Mouse (Mus musculus) kidney, embryonic 15.5 days (tissue): ENCODE measurements at regions not wholly inside any gene's neighbourhood (a gene's known extent, or its start where the extent isn't known, plus 50 kb on each side); places are given as distances from the start of the nearest gene placed in this dataset.

Source experiments
- ATAC-seq: fragments of 200-750 bp; cut with Nextera tagmentation; replicated peaks from 2 replicates; pipeline ENCODE4 v1.8.0; 2017; ENCODE audit warnings: moderate TSS enrichment; ENCODE audit not compliant: low FRiP score
- H3K27ac ChIP-seq: fragments of 300-500 bp; sonication (generic); 2 replicates; pipeline ENCODE4 v1.5.1; 2015; ENCODE audit warnings: mild to moderate bottlenecking, inconsistent platforms
- H3K27me3 ChIP-seq: fragments of 300-500 bp; sonication (generic); 2 replicates; pipeline ENCODE4 v1.6.1; 2015; ENCODE audit warnings: inconsistent platforms
- H3K36me3 ChIP-seq: fragments of 300-500 bp; sonication (generic); 2 replicates; pipeline ENCODE4 v1.6.1; 2015; ENCODE audit warnings: inconsistent platforms
- H3K4me1 ChIP-seq: fragments of 300-500 bp; sonication (generic); 2 replicates; pipeline ENCODE4 v1.6.1; 2015; ENCODE audit warnings: inconsistent platforms
- H3K4me2 ChIP-seq: fragments of 300-500 bp; sonication (generic); 2 replicates; pipeline ENCODE4 v1.6.1; 2015; ENCODE audit warnings: moderate library complexity, mild to moderate bottlenecking, inconsistent platforms
- H3K4me3 ChIP-seq: fragments of 300-500 bp; sonication (generic); replicated peaks from 2 replicates; pipeline ENCODE4 v1.5.1; 2015; ENCODE audit warnings: mild to moderate bottlenecking, inconsistent platforms
- H3K9ac ChIP-seq: fragments of 300-500 bp; sonication (generic); 2 replicates; pipeline ENCODE4 v1.6.1; 2015; ENCODE audit warnings: mild to moderate bottlenecking, inconsistent platforms
- H3K9me3 ChIP-seq: fragments of 300-500 bp; sonication (generic); replicated peaks from 2 replicates; pipeline ENCODE4 v1.6.1; 2016; ENCODE audit warnings: inconsistent platforms
- WGBS: fragments of 180-500 bp; shearing (Covaris S2); methylation state at CpG from one replicate; pipeline ENCODE4 v1.1.7; 2015; ENCODE audit warnings: mixed read lengths; 5-methylcytosine and 5-hydroxymethylcytosine counted together

DNA sequence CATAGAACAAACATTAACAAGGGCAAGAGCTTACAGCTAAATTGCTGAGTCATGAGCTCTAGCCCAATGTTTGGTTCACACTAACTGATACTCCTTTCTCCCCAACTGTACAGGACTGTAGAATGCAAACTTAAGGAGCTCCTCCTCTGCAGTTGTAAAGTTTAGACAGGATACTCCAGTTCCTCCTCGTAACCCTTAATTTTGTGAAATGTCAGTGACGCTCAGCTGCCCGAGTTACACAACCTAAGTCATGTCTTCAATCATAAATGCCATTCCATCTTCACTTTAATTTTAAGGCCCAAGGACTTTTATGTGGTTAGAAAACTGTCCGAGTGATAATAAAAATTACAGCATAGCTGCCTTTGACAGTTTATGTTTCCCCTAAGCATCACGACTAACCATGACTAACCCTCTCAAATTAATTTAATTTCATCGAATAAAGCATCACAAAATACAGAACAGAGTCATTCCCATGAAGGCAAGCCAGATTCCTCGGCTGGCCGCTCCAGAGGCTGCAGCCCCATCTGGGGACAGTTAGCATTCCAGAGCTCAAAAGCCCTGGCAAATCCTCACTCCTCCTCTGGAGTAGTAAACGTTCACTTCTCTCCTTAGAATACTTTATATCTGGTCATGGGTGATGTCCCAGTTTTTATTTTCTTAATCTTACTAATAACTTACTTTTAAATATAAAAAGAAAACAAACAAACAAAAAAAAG is 200.9 kb upstream of the Tll1 start:
- WGBS = 41% methylated on average over 9 of the region's 9 CpGs
- no peak for ATAC-seq
- no peaks in the 10 kb centered on the region for H3K4me1 ChIP-seq
- H3K27me3 ChIP-seq = no peaks in the 10 kb centered on the region
- no peaks in the 10 kb centered on the region for H3K9me3 ChIP-seq
- H3K36me3 ChIP-seq = no peaks in the 10 kb centered on the region
- H3K4me3 ChIP-seq = no peak overlapping the region
- H3K27ac ChIP-seq = no peak overlapping the region
- no peak overlapping the region for H3K4me2 ChIP-seq
- no peak overlapping the region for H3K9ac ChIP-seq

DNA sequence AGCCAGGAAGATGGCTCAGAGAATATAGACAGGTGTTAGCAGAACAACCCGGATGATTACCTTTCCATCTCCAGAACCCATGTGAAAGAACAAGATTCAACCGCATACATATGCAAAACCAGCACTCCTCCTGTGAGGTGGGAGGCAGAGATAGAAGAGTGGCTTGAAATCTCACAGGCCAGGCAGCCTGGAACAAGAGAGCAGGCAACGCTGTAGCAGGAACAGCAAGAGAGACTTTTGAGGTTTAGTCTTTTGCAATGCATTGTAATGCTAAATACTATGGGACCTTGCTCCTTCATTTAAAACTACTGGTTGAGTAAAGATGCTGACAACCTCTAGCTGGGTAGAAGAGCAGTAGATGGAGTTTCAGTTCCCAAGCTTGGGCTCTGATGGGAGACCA is 193.5 kb upstream of the Tll1 start:
- no peaks in the 10 kb centered on the region for H3K9me3 ChIP-seq
- H3K27me3 ChIP-seq = no peaks in the 10 kb centered on the region
- H3K4me2 ChIP-seq = no peak overlapping the region
- H3K9ac ChIP-seq = no peak overlapping the region
- ATAC-seq = no peak
- H3K36me3 ChIP-seq = no peaks in the 10 kb centered on the region
- no peak overlapping the region for H3K27ac ChIP-seq
- no peak overlapping the region for H3K4me3 ChIP-seq
- WGBS = 71% methylated on average over 3 of the region's 3 CpGs
- H3K4me1 ChIP-seq = 0 out of 2 replicates have a peak, but pooled peaks cover 3% of the 10 kb centered on the region

DNA sequence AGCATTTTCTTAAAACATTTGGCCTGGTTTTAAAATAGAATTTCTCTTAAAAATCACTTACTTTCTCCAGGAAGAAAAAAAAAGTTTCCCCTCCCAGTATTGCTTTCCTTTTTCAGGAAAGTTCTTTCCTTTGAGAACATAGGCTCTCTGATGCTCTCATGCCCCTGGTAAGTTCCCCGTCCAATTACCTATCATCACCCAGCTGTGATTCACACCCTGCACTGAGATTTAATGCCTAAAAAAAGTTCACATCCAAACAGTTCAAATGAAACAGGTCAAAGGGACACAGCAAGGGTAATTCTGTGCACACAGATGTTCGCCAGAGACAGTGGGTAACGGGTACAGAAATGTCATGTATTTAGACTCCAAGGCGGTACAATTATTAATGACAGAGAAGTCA is 191.8 kb upstream of the Tll1 start:
- no peak for ATAC-seq
- H3K4me2 ChIP-seq = no peak overlapping the region
- no peaks in the 10 kb centered on the region for H3K27me3 ChIP-seq

DNA sequence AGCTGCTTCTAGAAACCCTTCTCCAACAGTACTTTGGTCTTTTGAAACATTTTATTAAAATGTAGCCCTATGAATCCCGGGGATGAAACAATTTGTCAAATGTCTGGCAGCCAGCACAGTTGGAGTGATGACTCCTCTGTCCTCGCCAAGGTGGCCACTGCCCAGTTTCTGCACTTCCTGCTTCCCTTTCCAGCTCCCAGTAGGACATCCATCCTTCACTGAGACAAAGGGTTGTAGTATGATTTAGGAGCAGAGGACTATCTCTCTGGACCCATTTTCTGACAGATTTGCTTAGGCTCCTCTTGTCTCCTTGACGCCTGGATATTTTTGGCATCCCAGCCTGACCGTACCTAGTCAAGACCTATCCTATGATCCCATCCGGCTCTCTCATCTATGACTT is 189.7 kb upstream of the Tll1 start:
- H3K4me2 ChIP-seq = no peak overlapping the region
- no peak for ATAC-seq
- no peaks in the 10 kb centered on the region for H3K36me3 ChIP-seq
- 0 out of 2 replicates have a peak, but pooled peaks cover 3% of the 10 kb centered on the region for H3K4me1 ChIP-seq
- H3K4me3 ChIP-seq = no peak overlapping the region
- no peak overlapping the region for H3K27ac ChIP-seq
- H3K9me3 ChIP-seq = no peaks in the 10 kb centered on the region
- 84% methylated on average over 5 of the region's 5 CpGs for WGBS
- H3K9ac ChIP-seq = no peak overlapping the region
- no peaks in the 10 kb centered on the region for H3K27me3 ChIP-seq

More for the DNA sequence above, 191.8 kb upstream of the Tll1 start:
- Histone ChIP-seq H3K9ac (no peak overlapping the region), H3K27ac (no peak overlapping the region), H3K4me1 (0 out of 2 replicates have a peak, but pooled peaks cover 3% of the 10 kb centered on the region), H3K4me3 (no peak overlapping the region), H3K36me3 (no peaks in the 10 kb centered on the region), H3K9me3 (no peaks in the 10 kb centered on the region)
- 31% methylated on average over 4 of the region's 4 CpGs for WGBS

DNA sequence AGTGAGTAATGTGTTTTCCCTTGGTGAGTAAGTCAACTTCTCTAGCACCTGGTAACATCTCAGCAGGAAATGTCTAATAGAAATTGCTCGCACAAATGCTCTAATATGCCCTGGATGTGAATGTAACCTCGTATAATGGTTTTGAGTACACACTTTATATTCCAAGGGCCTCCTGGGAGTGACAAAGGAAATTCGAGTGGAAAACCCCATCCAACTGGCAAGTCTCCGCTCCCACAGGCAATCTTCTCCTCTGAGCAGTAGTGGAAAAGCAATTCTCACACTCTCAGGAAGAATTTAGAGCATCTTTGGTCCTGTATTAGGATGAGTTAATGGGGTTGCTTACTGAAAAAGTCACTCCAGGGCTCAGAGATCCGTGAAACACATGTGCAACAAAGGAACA is 183.4 kb upstream of the Tll1 start:
- Histone ChIP-seq H3K27me3 (no peaks in the 10 kb centered on the region), H3K4me3 (no peak overlapping the region), H3K36me3 (no peaks in the 10 kb centered on the region), H3K4me1 (no peaks in the 10 kb centered on the region), H3K4me2 (no peak overlapping the region), H3K9me3 (no peaks in the 10 kb centered on the region), H3K9ac (no peak overlapping the region), H3K27ac (no peak overlapping the region)
- 71% methylated on average over 5 of the region's 5 CpGs for WGBS
- no peak for ATAC-seq

DNA sequence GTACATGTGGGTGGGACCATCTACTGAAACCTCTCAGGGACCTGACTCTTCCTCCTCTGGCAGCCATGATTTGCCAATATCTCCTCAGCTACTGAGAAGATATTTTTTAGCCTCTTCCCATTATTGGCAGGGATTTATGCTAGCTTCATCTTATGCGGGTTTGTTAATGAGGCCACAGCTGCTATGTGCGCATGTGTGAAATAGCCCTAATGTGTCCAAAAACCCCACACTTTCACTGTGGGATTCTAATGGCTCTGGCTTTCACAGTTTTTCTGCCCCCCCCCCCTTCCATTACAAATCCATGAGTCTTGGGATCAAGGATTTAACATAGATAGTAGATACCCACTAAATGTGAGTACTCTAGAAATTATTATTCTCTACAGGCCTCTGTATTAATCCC is 182.2 kb upstream of the Tll1 start:
- Histone ChIP-seq H3K4me3 (no peak overlapping the region), H3K9ac (no peak overlapping the region), H3K4me1 (no peaks in the 10 kb centered on the region), H3K36me3 (no peaks in the 10 kb centered on the region), H3K4me2 (no peak overlapping the region), H3K27ac (no peak overlapping the region), H3K27me3 (no peaks in the 10 kb centered on the region), H3K9me3 (no peaks in the 10 kb centered on the region)
- 94% methylated on average over 2 of the region's 2 CpGs for WGBS
- no peak for ATAC-seq

DNA sequence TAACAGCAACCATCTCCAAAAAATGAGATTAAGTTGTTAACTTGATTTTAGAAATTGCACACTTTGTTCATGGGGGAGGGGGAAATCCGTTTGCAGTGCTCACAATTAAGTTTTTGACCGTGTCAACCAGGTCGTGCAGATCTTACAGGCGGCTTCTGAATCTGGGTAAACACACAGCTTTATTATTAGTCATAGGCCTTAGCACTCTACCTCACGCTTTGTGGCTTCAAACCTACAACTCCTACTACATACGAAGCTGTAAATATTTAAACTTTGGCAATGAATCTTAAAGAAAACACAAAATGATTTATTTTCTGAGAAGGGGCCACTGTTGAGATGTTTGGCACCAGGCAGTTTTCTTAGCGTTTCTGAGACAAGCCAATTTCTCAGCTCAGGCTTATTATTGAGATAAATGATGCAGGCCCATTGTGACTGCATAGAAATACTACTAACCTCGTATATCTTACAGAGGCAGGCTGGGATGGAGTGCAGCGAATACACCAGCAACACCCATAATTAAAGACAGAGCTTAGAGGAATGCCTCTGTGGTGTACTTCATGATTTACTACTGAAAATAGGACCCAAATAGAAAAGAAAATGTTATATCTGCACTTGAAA is 173.8 kb upstream of the Tll1 start:
- H3K27me3 ChIP-seq = no peaks in the 10 kb centered on the region
- H3K36me3 ChIP-seq = no peaks in the 10 kb centered on the region
- H3K4me2 ChIP-seq = no peak overlapping the region
- 58% methylated on average over 9 of the region's 9 CpGs for WGBS
- H3K9ac ChIP-seq = no peak overlapping the region
- H3K4me1 ChIP-seq = no peaks in the 10 kb centered on the region
- H3K4me3 ChIP-seq = no peak overlapping the region
- ATAC-seq = peak; percentile 49; the same call in 1 of the 2 replicates
- no peaks in the 10 kb centered on the region for H3K9me3 ChIP-seq
- no peak overlapping the region for H3K27ac ChIP-seq

DNA sequence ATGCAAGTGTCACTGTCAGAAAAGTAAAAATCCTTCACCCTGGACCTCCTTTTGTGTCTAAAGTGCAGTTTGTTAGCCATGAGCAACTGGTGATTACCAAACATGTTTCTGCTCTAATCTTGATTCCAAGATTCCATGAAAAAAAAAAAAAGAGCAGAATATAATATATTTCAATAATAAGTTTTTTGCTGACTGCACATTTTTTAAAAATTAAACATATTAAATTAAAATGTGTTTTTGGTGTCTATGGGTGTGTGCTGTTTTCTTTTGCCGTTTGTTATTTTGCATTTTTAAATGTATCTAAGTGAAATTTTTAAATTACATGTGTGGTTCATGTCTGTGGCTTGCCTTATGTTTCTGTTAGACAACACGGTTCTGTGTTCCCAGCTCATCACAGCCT is 171.8 kb upstream of the Tll1 start:
- Histone ChIP-seq H3K9me3 (no peaks in the 10 kb centered on the region), H3K27me3 (no peaks in the 10 kb centered on the region), H3K4me3 (no peak overlapping the region), H3K4me2 (no peak overlapping the region), H3K9ac (no peak overlapping the region), H3K4me1 (no peaks in the 10 kb centered on the region), H3K27ac (no peak overlapping the region), H3K36me3 (no peaks in the 10 kb centered on the region)
- WGBS = 80% methylated on average over 2 of the region's 2 CpGs
- ATAC-seq = no peak

DNA sequence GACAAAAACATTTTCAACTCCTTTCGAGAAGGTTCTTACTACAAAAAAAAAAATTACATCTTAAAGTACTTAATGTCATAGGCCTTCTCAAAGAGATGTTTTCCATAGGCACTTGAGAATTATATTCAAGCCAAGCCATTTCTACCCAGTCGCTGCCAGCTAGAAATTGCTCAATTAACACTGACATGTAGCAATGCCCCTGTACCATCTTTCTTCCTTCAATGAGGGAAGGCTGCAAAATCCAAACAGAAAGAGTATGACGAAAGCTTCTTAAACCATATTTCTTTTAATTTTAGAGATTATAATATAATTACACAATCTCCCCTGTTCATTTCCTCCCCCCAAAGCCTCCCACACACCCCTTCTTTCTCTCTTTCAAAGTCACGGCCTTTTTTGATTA is 169.4 kb upstream of the Tll1 start:
- Histone ChIP-seq H3K4me2 (no peak overlapping the region), H3K9me3 (no peaks in the 10 kb centered on the region), H3K27ac (no peak overlapping the region), H3K27me3 (no peaks in the 10 kb centered on the region), H3K4me1 (no peaks in the 10 kb centered on the region), H3K36me3 (no peaks in the 10 kb centered on the region), H3K4me3 (no peak overlapping the region), H3K9ac (no peak overlapping the region)
- 82% methylated on average over 4 of the region's 4 CpGs for WGBS
- no peak for ATAC-seq

DNA sequence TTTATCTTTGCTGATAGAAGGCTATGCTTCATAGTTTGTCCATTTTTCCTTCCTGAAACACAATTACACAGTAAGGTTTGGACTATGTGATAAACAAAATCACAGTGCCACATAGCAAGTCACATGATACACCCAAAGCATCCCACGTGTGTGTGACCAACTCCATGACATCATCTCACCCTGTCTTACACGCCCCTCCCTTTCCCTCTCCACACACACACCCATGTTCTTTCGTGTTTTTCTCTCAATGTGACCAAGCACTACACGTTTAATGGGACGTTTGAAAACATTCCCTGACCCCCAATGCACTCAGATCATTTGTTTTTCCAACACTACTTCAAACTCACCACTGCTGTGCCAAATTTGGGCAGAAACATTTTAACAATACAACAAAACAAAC is 168.9 kb upstream of the Tll1 start:
- Histone ChIP-seq H3K4me3 (no peak overlapping the region), H3K36me3 (no peaks in the 10 kb centered on the region), H3K9ac (no peak overlapping the region), H3K27me3 (no peaks in the 10 kb centered on the region), H3K4me2 (no peak overlapping the region), H3K4me1 (0 out of 2 replicates have a peak, but pooled peaks cover 2% of the 10 kb centered on the region), H3K9me3 (no peaks in the 10 kb centered on the region), H3K27ac (no peak overlapping the region)
- no peak for ATAC-seq
- WGBS = 62% methylated on average over 5 of the region's 5 CpGs

DNA sequence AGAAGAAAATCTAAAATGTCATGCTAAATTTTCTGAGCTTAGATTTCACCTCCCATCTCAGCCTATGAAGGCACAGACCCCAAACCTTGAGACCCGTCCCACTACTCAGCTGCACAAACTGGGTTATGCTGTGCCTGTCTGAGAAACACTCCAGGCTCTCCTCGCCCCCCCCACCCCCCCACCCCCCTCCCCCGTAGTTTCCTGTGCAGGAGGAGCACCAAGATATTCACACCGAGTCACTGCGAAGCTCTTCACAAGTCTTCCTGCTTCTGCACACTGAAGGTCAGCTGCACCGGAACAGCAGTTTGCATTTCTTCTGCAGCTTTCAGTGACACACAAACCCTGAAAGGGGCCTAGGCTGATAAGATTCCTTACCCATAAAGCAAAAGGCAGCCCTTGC is 163.9 kb upstream of the Tll1 start:
- no peaks in the 10 kb centered on the region for H3K9me3 ChIP-seq
- 19% methylated on average over 6 of the region's 6 CpGs for WGBS
- no peak overlapping the region for H3K4me2 ChIP-seq
- no peaks in the 10 kb centered on the region for H3K36me3 ChIP-seq
- 0 out of 2 replicates have a peak, but pooled peaks have one; percentile 17 for ATAC-seq
- no peak overlapping the region for H3K27ac ChIP-seq
- H3K9ac ChIP-seq = no peak overlapping the region
- H3K27me3 ChIP-seq = no peaks in the 10 kb centered on the region
- no peak overlapping the region for H3K4me3 ChIP-seq
- peaks cover 15% of the 10 kb centered on the region for H3K4me1 ChIP-seq

DNA sequence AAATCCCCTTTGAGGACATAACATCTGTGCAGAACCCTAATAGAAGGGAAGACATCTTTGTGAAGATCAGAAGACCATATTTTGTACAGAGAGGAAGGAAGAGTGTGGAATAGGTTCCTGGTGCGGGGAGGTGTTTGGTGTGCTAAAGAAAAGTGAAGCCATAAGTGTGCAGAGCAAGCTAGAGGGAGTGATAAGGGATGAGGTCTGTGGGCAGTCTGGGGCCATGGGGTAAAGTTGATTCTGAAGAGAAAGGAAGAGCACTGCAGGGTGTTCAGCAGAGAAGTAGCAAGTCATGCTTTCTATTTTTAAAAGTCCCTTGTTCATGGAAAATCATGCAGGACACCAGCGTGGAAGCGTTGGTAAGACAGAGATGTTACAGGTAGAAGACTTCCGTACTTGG is 161.8 kb upstream of the Tll1 start:
- H3K9ac ChIP-seq = no peak overlapping the region
- no peak overlapping the region for H3K4me3 ChIP-seq
- no peaks in the 10 kb centered on the region for H3K9me3 ChIP-seq
- no peak overlapping the region for H3K27ac ChIP-seq
- 94% methylated on average over 4 of the region's 4 CpGs for WGBS
- H3K27me3 ChIP-seq = no peaks in the 10 kb centered on the region
- no peak for ATAC-seq
- no peak overlapping the region for H3K4me2 ChIP-seq
- peaks cover 15% of the 10 kb centered on the region for H3K4me1 ChIP-seq
- H3K36me3 ChIP-seq = no peaks in the 10 kb centered on the region

DNA sequence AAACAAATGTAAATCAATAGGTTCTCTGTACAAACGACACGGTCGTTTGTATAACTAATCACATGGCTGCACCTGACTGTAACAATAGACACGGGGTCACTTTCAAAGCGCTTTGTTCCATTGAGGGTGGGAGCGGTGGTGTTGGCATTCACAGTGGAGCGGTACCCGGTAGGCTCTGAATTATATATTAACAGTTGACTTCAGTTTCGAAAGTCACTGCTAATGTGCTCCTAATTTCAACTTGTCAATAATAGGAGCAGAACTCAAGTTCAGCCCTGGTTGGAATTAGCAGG is 160.8 kb upstream of the Tll1 start:
- H3K36me3 ChIP-seq = no peaks in the 10 kb centered on the region
- H3K4me3 ChIP-seq = no peak overlapping the region
- peak; percentile 71; the same call in 1 of the 2 replicates for ATAC-seq
- H3K4me2 ChIP-seq = 0 out of 2 replicates have a peak overlapping the region, but pooled peaks have one; percentile 1
- WGBS = 36% methylated on average over 9 of the region's 9 CpGs
- H3K9ac ChIP-seq = no peak overlapping the region
- H3K27me3 ChIP-seq = no peaks in the 10 kb centered on the region
- H3K9me3 ChIP-seq = no peaks in the 10 kb centered on the region
- H3K27ac ChIP-seq = no peak overlapping the region
- peaks cover 15% of the 10 kb centered on the region for H3K4me1 ChIP-seq
